Mouse (Mus musculus): ENCODE data around the gene Ube2h. TPM values are rescaled to one million over a fixed set of nuclear protein-coding genes. Genes with fewer than 3 reads are reported as not detected.

Gene Ube2h
- polyA plus RNA-seq, 1 experiment from 2014 or later: 49.8 TPM

MicroRNAs within 50 kb of the gene (microRNA counts, 519-probe panel; counts per million panel counts)
- microRNA mmu-miR-182 (209 counts per million, percentile 61 among the panel's probes with 10 or more counts), microRNA mmu-miR-183 (209 counts per million, percentile 61 among the panel's probes with 10 or more counts), microRNA mmu-miR-96 (3,128 counts per million, percentile 67 among the panel's probes with 10 or more counts)

Small RNA genes within 50 kb of the gene (microRNA-seq; reads per million reads assigned to microRNA genes)
- gene Mir182 (385 reads per million, percentile 71 among the genes with 10 or more reads in this experiment), gene Mir183 (333 reads per million, percentile 69 among the genes with 10 or more reads in this experiment), gene Mir96 (105 reads per million, percentile 54 among the genes with 10 or more reads in this experiment)

Other genes starting within 250 kb of the Ube2h start
- gene Zc3hc1, start 86.5 kb upstream of the Ube2h start, polyA plus RNA-seq (2015; fragmentation: Nextera tagmentation; extraction: Ambion mirVana): 44.2 and 46.0 TPM in 2 replicates
- 16.6 and 19.0 TPM in 2 replicates for gene Klhdc10, start 97.3 kb upstream of the Ube2h start, polyA plus RNA-seq (2015; fragmentation: Nextera tagmentation; extraction: Ambion mirVana)
- 24.2 and 25.6 TPM in 2 replicates for gene Tmem209, start 205.2 kb upstream of the Ube2h start, polyA plus RNA-seq (2015; fragmentation: Nextera tagmentation; extraction: Ambion mirVana)
- not detected in 2 replicates for gene Ssmem1, start 205.3 kb upstream of the Ube2h start, polyA plus RNA-seq (2015; fragmentation: Nextera tagmentation; extraction: Ambion mirVana)
- 4.6 and 6.9 TPM in 2 replicates for gene Cpa2, start 237.0 kb upstream of the Ube2h start, polyA plus RNA-seq (2015; fragmentation: Nextera tagmentation; extraction: Ambion mirVana)

Measured in heart, embryonic 13.5 days (tissue).